Mouse (Mus musculus): ENCODE data around the gene Ppfibp1. TPM values are rescaled to one million over a fixed set of nuclear protein-coding genes. Genes with fewer than 3 reads are reported as not detected.
"Not testable (repeated sequence)": the region's sequence is repeated elsewhere in the genome, so short reads cannot be mapped to it uniquely, and the experiment has no call there.

Ppfibp1 gene
- total RNA-seq (2021), result 100 to 1,000 TPM; 115 to 130 TPM
- long read RNA-seq, experiment 1, full-length matches to known transcripts, result 5 of 53 reads
- long read RNA-seq, experiment 1, partial matches to known transcripts, result 5 of 53 reads
- long read RNA-seq, experiment 1, other reads (novel, unspliced or antisense), result 43 of 53 reads
- long read RNA-seq, experiment 2, full-length matches to known transcripts, result 3 of 23 reads
- long read RNA-seq, experiment 2, partial matches to known transcripts, result 7 of 23 reads
- long read RNA-seq, experiment 2, other reads (novel, unspliced or antisense), result 13 of 23 reads

DNA sequence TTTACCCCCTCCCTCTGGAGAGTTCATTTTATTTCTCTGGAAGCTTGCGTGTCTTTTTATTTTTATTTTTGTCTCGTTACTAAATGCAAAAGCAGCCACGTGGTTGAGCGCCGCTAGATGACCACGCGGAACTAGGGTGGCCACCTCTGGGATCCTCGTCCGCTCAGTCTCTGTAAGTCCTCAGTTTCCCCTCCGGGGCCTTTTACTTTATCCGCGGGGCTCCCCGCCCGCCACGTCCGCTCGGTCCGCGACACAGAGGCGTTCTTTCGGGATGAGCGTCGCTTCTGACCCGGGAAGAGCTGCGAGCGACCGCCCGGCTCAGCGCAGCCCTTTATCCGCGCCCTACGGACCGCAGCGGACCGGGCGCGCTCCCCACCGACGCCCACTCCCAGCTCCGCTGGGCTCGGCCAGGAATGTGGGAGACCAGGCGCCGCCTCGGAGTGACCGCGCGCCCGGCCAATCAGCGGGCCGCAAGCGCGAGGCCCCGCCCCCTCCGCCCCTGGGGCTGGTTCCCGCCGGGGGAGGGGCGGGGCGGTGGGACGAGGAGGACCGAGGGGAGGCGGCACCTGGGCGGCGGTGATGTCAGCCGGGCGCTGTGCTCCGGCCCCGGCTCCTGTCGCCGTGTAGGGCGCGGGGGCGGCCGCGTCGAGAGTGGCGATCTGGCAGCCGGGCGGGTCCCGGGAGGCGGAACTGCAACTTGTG lies at the start of gene Ppfibp1:
Gene Ppfibp1, plus strand, starts transcription at position 530 of the 702 bp plus-strand sequence.
- DNase-seq, result peak; percentile 96 to 98

DNA sequence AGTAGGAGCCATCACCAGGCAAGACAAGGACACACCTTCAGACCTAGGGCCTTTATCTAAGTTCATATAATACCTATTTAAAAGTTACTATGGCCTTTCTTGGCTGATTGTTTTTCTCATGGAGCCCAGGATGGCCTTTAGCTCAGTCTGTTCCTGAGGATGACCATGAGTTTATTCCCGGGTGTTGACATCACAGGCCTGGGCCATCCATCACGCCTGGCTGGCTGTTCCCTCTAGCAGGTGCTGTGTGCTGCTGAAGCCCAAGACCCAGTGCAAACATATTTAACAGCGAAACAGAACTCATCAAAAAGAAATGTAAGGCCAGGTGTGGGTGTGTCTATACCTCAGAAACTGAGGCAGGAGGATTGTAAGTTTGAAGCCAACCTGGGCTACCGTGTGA lies 49.4 kb upstream of the Ppfibp1 start:
- DNase-seq, result no peak

DNA sequence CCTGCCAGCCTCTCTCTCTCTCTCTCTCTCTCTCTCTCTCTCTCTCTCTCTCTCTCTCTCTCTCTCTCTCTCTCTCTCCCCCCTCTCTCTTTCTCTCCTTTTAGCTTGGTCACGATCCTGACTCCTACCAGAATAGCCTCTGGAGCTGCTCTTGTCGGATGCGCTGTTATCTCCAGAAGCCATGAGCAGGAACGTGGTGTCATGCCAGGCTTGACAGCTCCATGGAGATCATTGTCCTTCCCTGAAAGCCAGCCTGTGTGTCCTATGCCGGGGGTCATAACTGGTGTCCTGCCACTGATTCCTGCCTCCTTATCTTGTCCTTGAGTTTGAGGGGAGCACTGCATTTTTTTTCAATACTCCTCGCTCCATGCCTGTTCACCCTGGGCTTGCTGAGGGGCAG lies 43.4 kb upstream of the Ppfibp1 start:
- peak; percentile 41 to 72 for DNase-seq

DNA sequence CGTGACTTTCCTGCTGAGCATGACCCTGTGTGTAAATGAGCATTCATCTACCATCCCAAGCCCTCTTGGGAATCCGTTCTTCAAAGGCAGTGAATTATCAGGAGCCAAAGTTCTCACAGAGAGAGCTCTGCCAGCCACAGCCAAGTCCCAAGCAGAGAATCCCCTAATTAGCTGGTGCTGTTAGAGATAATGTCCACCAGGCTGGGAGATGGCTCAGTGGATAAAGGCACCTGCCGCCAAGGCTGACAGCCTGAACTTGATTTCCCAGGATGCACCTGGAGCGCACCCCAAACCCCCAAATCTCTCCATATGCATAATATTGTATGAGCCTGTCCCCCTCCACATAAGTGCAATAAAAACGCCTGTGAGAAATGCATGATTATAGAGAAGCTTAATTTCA lies 42.9 kb upstream of the Ppfibp1 start:
- DNase-seq, result no peak

DNA sequence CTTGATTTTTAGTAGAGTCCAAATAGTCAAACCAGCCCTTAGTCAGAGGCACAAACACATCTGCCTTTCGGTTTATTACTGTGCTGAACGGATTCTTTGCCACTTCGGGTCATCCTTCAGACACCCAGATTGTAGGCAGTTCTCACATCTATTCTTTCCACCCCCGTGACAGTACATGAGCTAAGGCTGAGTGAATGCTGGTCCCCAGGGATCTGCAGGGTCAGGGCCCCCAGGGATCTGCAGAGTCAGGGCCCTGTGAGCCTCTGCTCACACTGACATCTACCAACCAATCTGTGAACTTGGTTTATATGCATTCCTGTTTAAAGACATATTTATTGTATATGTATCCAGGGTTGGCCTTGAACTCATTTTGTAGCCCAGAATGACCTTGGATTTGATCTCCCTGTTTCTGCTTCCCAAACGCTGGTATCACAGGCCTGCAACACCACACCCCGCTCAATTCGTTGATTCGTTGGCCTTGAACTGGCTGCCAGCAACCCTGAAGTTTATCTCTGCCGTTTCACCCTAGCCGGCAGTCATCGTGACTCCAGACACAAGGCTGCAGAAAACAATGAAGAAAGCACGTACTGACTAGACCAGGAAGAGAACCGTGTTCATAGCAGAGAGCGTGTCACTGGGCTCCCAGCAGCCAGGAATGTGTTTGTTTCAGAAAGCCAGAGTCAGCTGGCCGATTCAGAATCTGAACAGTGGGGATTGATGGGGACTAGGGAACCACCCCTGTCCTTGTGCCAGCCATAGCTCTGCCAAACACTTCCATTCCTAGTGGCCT lies 42.1 kb upstream of the Ppfibp1 start:
- DNase-seq, result peak; percentile 59 to 71

DNA sequence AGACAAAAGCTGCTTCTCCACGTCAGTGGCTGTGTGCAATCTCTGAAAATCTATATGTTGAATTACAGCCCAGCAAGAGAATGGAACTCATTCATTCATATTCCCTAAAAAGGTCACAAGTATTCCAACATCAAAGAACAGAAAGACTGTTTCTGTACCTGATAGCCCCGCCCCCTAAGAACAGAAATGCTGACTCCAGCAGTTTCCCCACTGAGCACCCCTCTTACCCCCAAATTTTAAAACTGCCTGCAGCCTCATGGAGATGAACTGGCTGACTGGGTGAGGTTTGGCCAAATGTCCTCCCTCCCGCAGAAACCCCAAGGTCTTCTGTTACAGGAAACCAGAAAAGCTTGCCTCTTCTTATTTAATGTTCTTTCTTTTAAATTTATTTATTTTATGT lies 40.9 kb upstream of the Ppfibp1 start:
- no peak for DNase-seq

DNA sequence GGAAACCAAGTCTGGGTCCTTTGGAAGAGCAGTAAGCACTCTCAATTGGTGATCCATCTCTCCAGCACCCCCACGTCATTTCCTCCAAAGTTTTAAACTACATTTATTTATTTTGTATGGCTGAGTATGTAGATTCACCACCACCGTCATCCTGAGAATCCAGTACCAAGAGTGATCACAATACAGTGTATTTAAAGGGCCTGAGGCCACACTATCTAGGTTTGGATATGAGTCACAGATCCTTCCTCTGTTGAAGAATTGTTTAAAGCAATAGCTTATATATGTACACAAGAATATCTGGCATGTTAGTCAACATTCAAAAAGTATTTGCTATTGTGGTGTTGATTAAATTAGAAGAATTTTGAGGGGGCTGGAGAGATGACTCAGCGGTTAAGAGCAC lies 40.0 kb upstream of the Ppfibp1 start:
- no peak for DNase-seq

DNA sequence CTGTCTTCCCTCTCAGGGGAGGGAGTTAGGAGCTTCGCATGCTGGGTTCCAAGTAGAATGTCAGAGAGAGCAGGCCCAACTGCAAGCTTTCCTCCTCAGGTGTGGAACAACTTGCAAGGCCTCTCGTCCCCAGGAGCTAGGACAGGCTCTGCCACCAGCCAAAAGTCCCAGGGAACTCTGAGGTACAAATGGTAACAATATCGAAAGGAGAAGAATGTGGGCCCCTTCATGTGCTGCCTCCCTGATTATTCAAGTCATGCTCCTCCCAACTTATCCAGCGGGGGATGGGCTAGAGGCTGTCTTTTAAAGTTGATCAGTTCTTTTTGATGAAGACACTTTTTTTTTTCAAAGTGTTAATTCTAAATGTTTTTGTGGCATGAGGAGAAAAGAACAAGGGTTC lies 38.2 kb upstream of the Ppfibp1 start, which contains the start of gene Smco2:
Gene Smco2, plus strand, starts transcription at position 55 of the 400 bp plus-strand sequence.
- no peak for DNase-seq

DNA sequence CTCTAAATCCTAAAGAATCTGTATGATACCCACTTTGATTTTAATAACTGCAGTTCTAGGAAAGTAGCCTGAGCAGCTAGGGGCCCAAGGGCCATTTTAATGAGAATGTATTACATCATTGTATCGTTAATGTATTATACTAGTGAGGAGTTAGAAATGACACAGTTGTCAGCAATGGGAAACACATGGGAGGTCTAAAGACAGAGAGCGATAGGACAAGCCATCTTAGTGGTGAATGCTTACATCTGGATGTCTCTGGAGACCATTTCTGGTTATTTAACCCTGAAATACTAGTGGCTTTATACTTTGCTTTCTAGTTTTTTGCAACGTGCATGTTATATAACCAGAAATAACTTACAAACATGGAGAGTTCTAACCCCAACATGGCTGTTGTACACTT lies 36.4 kb upstream of the Ppfibp1 start:
- DNase-seq, result no peak

DNA sequence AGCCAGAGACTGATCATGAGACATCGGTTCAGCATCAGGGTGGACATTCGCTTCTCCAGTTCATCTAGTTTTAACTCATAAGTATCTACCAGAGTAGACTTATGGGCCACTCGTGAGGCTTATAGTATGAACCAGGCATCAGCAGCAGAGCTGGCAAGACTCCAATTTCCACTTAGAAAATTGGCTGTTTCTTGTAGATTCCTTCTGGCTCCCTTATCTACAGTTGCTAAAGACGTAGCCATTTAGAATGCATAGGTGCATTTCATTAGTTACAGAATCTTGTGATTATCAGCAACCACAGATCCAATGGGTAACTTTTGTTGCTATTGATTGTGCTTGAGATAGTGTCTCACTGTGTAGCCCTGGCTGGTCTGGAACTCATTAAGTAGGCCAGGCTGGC lies 35.5 kb upstream of the Ppfibp1 start:
- DNase-seq, result no peak

DNA sequence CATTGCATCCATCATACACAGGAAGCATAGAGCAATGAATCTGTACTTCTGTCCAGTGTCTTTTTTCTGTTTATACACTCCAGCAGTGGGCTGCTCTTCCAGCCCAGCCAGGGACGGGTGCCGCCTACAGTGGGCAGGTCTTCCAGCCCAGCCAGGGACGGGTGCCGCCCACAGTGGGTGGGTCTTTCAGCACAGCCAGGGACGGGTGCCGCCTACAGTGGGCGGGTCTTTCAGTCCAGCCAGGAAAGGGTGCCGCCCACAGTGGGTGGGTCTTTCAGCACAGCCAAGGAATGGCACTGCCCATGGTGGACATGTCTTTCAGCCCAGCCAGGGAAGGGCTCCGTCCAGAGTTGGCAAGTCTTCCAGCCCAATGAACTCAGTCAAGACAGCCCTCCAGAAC lies 33.1 kb upstream of the Ppfibp1 start:
- DNase-seq, result no peak

DNA sequence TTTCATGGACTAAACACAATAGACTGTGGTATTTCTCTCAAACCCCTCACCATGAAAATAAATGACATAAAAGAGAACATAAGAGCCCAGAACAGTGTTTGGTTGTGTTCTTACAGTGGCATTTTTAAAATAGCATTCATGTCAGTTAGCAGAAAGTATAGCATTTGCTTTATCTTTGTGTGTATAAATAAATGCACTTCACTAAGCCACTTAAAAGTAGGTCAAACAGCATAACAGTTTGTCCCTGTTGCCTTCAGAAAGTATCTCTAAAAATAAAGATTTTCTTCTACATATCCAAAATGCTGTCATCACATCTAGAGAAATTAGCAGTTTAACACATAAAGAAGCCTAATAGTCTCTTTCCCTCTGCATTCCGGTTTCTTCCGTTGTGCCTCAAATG lies 30.9 kb upstream of the Ppfibp1 start:
- DNase-seq, result no peak

DNA sequence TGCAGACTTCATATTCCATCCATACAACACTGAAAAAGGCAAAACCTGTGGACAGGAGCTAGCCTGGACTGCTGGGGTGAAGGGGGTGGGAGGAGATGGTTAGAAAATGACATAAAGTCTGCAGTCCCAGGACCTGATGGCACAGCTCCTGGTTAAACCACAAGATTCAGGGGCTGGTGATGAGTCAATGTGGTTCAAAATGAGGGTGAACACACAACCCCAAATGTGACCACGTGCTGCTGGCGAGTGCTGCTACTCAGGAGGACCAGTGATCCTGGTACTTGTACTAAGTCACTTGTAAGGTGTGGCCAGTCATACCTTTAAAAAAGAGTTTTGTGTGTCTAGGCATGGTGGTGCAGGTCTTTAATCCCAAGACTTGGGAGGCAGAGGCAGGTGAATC lies 25.1 kb upstream of the Ppfibp1 start:
- DNase-seq, result no peak

DNA sequence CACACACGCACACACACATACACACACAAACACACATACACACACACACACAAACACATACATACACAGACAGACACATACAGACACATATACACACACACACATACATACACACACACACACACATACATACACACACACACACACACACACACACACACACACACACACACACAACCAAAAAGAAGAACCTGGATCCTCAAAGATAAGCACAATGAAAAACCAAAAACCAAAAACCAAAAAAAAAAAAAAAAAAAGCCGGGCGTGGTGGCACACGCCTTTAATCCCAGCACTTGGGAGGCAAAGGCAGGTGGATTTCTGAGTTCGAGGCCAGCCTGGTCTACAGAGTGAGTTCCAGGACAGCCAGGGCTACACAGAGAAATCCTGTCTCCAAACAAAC lies 23.9 kb upstream of the Ppfibp1 start:
- not testable (repeated sequence) for DNase-seq

DNA sequence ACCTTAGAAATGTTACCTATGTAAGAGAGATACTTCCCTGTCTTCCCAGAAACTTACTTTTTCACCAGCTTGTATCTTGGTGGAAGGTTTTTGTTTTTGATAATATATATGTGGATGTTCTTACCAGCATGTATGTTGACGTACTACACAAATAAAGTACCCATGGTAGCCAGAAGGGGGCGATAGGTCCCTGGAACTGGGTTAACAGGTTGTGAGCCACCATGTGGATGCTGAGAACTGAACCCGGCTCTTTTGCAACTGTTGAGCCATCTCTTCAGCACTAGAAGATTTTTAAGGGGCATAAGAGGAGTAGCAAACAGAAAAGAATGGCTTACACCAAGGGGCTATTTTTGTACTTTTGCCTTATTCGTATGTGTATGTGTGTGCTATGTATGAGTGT lies 22.6 kb upstream of the Ppfibp1 start:
- DNase-seq, result no peak

DNA sequence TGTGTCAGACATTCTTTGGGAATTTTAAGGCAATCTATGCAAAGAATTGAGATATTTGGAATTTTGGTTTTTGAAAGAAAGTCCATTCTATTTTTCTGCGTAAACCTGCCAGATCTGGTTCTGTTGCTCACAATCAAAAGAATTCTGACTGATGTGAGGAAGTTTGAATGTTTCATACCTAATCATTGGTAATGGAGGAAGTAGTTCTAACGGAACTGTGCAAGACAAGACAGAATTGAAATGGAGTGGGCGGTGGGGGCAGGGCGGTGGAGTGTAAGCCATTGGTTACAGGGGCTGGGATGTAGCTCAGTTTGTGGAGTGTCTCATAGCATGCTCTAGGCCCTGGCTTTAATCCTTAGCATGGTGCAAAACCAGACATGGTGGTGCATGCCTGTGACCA lies 16.3 kb upstream of the Ppfibp1 start:
- no peak for DNase-seq

DNA sequence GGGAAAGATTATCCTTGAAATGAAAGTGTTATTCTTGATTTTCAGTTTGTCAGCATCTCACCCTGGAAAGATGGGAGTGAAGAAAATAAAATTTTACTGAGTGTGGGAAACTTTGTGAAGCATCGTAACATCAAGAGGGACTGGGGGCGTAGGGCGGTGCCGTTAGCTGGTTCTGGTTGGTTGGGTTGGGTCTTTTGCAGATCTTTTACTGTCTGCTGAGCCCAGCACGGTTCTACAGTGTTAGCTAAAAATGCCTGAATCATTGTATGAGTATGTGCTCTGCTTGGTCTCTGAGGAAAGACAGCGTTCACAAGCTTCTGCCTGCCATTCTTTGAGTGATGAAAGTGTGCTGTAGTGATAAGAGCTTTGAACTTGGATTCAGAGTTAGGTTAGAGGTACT lies 13.9 kb upstream of the Ppfibp1 start:
- no peak for DNase-seq

DNA sequence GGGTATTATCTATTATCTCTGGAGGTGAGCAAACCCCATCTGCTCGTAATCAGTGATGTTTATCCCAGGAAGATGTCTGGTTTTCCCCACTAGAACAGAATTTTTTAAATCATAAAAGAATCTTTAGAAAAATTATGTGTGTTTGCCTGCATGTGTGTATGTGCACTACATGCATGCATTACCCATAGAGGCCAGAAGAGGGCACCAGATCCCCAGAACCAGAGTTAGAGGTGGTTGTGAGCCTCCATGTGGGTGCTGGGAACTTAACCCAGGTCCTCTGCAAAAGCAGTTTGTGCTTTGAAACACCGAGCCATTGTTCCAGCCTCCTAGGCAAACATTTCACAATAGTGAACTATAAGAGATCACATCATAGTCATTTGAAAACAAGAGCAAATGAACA lies 11.5 kb upstream of the Ppfibp1 start:
- no peak for DNase-seq

DNA sequence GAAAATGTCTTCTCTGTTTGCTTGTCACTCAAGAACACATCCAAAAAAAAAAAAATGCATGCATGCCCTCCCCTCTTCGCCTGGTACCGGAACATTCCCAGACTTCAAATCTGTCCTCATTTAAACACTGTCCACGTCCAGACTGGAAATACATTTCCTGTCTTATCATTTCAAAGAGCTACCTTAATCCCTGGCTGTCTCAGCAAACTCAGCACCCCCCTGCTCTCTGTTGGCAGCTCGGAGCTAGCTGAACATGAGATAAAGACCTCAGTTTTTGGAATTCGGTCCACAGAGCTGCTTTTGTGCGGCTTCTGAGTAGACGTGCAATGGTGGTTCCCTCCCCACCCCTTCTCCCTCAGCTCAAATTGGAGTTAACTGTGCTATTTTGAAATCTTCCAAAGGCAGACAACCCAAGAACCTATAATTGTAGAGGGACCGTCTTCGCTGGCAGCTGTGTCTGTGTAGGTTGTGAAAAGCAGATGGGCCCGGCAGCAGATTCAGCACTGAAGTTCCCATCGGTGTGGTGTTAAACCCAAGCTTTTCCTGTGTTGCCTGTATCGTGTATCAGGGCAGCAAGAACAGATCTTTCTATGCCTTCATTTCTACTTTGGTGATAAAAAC lies 10.8 kb upstream of the Ppfibp1 start:
- no peak for DNase-seq

DNA sequence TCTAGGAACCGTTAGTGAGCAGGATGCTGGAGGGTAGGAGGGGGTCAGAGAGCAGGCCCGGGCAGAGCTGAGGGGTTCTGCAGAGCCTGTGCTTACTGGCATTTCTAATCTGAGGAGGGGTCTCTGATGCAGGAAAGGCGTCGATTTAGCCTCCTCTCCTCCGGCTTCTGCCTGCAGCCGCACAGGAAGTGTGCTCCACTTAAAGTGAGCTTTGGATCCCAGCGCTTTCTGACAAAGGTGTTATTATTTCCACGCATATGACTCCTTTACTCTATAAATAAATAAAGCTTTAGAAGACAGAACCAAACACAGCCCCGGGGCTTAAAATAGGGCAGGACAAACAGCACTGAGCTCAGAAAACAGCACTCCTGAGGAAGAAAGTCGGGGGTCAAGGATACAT lies 9.4 kb upstream of the Ppfibp1 start:
- no peak for DNase-seq

DNA sequence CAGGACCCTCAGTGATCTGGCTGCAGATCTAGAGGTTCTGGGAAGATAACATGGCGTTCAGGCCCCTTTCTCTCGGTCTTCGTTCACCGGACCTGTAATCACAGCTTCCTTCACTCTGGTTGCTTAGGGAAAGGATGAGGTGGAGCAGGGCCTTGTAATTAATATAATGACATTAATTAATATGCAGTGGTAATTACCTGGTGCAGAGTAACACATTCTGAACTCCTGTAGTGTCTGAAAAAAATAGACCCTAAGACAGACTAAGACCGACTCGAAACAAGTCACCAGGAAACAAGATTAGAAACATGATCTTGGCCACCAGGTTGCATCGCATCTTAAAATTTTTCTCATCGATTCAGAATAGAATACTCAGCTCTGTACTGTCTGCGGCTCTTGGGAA lies 8.4 kb upstream of the Ppfibp1 start:
- DNase-seq, result no peak

DNA sequence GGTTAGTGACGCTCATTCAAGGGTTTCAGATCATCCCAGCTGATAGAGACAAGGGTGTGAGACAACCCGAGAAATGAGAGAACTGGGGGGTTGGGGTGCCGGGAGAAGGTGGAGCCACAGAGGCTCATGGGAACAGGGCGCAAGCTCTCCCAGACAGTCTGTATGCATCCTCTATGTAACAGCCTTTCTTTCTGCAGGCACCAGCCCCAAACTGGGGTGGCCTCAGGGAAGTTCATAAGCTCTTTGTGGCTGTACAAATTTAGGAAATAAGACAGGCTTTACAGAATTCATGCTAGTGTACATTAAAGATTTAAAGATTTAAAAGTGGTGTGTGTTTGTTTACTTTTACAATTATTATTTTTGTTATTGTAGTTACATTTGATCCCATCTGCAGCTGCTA lies 8.0 kb upstream of the Ppfibp1 start:
- no peak for DNase-seq
